Mouse (Mus musculus): Measurements from ENCODE around the gene Narfl. TPM values are rescaled to one million over a fixed set of nuclear protein-coding genes. Genes with fewer than 3 reads are reported as not detected.
A peak's percentile ranks its signal among the peaks of the same experiment; 100 is the strongest.

Narfl gene
- polyA plus RNA-seq, 1 experiment from 2014 or later: 25.7 TPM

- no peak overlapping the region for H3K4me2 ChIP-seq (replicated peaks)
Observed at GRCm38 (mm10) chr17:25769331-25769730, 4.2 kb upstream of the Narfl start.

DNA sequence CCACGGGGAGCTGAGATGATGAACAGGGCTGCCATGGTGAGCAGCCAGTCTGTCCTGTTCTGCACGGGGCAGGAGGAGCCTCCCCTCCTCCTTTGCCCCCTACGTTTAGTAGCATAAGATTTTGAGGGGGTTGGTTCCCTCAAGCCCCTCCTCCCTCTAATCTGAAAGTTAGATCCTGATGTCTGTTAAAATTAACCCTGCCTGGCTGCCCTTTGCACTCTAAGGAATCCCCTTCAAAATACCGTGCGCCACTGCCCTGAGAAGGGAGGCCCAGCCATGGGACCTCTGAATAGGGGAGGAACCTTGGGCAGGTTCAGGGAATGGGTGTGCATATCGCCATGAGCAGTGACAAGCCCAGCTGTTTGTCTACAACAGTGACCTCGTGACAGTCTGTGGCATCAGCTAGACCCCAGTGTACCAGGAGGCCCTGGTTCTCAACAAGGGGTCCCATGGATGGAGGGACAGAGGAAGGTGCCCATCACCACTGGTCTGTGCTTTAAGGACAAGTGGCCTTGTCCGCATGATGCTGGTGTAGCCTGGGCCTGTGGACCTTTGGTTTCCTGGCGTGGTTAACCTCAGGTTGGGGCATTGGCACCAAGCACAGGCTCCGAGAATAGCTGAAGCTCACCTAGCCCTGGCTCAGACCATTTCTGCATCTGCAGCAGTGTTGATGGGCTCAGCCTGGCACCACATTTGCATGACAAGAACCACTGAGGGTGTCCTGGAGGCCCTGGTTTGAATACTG is 1.9 kb downstream of the Narfl start:
- Histone ChIP-seq H3K27me3 (no peaks in the 10 kb centered on the region), H3K36me3 (peaks cover 34% of the 10 kb centered on the region), H3K27ac (no peak overlapping the region), H3K9me3 (no peaks in the 10 kb centered on the region), H3K4me1 (peaks cover 9% of the 10 kb centered on the region), H3K4me3 (no peak overlapping the region), H3K9ac (no peak overlapping the region), H3K4me2 (replicated peaks) (no peak overlapping the region)
- ATAC-seq (ENCODE audit: low FRiP score, low read depth): no peak
- 81% methylated on average over 10 of the region's 10 CpGs for WGBS

More at GRCm38 (mm10) chr17:25769331-25769730, 4.2 kb upstream of the Narfl start:
- WGBS: 33% methylated on average over 9 of the region's 9 CpGs
- Histone ChIP-seq H3K9me3 (no peaks in the 10 kb centered on the region), H3K4me3 (no peak overlapping the region), H3K4me1 (peaks cover 4% of the 10 kb centered on the region), H3K27ac (no peak overlapping the region), H3K36me3 (no peaks in the 10 kb centered on the region), H3K9ac (no peak overlapping the region), H3K27me3 (peaks cover 8% of the 10 kb centered on the region; the same call in 1 of the 2 replicates)
- ATAC-seq (ENCODE audit: low FRiP score, low read depth): no peak

DNA sequence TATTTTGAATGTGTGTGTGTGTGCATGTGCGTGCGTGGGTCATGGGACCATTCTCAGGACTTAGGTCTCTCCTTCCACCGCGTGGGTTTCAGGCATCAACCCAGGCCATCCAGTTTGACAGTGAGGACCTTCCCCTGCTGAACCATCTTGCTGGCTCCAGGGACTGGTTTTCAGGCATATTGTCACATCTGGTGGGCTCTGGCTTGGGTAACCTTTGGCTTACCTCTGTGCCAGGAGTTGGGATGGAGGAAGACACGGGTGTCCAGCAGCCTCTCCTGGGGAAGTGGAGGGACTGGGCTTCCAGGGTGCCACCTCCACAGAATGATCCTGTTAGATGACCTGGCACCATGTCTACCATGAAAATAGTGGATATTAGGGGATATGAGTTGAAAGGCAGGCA is 4.4 kb downstream of the Narfl start:
- H3K4me1 ChIP-seq: peaks cover 9% of the 10 kb centered on the region
- H3K4me3 ChIP-seq: no peak overlapping the region
- WGBS: 92% methylated on average over 5 of the region's 5 CpGs
- H3K4me2 ChIP-seq (replicated peaks): no peak overlapping the region
- no peaks in the 10 kb centered on the region for H3K9me3 ChIP-seq
- H3K27me3 ChIP-seq: no peaks in the 10 kb centered on the region
- no peak for ATAC-seq (ENCODE audit: low FRiP score, low read depth)
- no peak overlapping the region for H3K27ac ChIP-seq
- H3K36me3 ChIP-seq: peaks cover 58% of the 10 kb centered on the region
- no peak overlapping the region for H3K9ac ChIP-seq

DNA sequence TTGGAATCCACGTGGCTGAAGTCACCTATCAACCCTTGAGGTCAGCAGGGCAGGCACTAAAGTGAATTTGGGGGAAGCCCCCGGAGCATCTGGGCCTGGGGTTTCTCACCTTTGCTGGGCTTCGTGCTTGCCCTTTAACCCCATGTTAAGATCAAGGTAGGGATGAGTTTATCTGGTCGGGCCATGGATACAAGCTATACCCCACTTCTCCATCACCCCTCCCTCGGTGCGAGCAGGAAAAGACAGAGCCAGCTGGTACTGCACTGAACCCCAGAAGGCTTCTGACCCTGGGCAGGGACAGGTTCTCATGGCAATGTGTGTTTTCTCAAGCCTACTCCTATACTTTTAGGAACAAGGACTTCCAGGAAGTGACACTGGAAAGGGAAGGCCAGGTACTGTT is 7.8 kb downstream of the Narfl start:
- no peak overlapping the region for H3K4me2 ChIP-seq (replicated peaks)
- 74% methylated on average over 6 of the region's 6 CpGs for WGBS

GRCm38 (mm10) chr17:25783086-25783485 is 9.5 kb downstream of the Narfl start:
- no peak overlapping the region for H3K4me2 ChIP-seq (replicated peaks)
- no peak overlapping the region for H3K27ac ChIP-seq
- no peaks in the 10 kb centered on the region for H3K27me3 ChIP-seq
- no peak overlapping the region for H3K4me3 ChIP-seq
- H3K4me1 ChIP-seq: peaks cover 18% of the 10 kb centered on the region
- peaks cover 64% of the 10 kb centered on the region for H3K36me3 ChIP-seq
- no peak for ATAC-seq (ENCODE audit: low FRiP score, low read depth)
- H3K9ac ChIP-seq: peak overlapping the region; percentile 48
- 77% methylated on average over 7 of the region's 7 CpGs for WGBS
- no peaks in the 10 kb centered on the region for H3K9me3 ChIP-seq

More for the DNA sequence above, 7.8 kb downstream of the Narfl start:
- Histone ChIP-seq H3K27ac (no peak overlapping the region), H3K36me3 (peaks cover 70% of the 10 kb centered on the region), H3K4me3 (no peak overlapping the region), H3K9ac (no peak overlapping the region), H3K27me3 (no peaks in the 10 kb centered on the region), H3K4me1 (peaks cover 18% of the 10 kb centered on the region), H3K9me3 (no peaks in the 10 kb centered on the region)
- ATAC-seq (ENCODE audit: low FRiP score, low read depth): no peak

- Histone ChIP-seq H3K9ac (peak overlapping the region; percentile 90), H3K27me3 (no peaks in the 10 kb centered on the region), H3K27ac (no peak overlapping the region), H3K4me1 (peaks cover 18% of the 10 kb centered on the region), H3K9me3 (no peaks in the 10 kb centered on the region), H3K36me3 (peaks cover 64% of the 10 kb centered on the region), H3K4me3 (peak overlapping the region; percentile 73), H3K4me2 (replicated peaks) (peak overlapping the region; percentile 86)
- no peak for ATAC-seq (ENCODE audit: low FRiP score, low read depth)
- WGBS: 79% methylated on average over 15 of the region's 15 CpGs
Observed at GRCm38 (mm10) chr17:25783861-25784574, 10.4 kb downstream of the Narfl start.

DNA sequence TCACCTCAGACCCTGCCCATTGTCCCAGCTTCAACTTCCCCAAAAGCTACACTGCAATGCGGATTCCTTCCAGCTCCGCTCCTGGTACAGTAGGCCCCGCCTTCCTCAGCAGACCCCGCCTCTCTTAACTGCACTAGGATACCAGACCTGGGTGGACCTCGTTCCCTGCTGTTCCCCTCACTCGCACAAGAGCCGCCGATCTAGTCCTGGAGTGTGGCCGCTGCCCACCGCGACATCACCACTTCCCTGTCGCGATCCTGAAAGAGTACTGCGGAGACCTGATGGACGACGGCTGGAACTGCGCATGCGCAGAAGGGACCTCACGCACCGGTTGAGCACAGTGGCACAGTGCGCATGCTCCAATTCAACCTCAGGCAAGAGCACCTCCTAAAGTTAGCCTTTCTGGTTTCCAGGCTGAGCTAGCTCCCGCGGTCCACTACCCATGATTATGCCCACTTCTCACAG is 11.7 kb downstream of the Narfl start, which contains the start of gene Haghl:
Haghl (minus strand) TSS at position 393 of the 465 bp plus-strand sequence.
- peak; percentile 86 for ATAC-seq (ENCODE audit: low FRiP score, low read depth)
- peak within 1 kb of the TSS; percentile 73 for H3K4me3 ChIP-seq
- under 1% methylated on average over 23 of the region's 23 CpGs for WGBS
- H3K27ac ChIP-seq: peak within 1 kb of the TSS; percentile 92
- H3K4me2 ChIP-seq (replicated peaks): peak within 1 kb of the TSS; percentile 86
- no peaks in the 10 kb centered on the region for H3K9me3 ChIP-seq
- H3K36me3 ChIP-seq: peaks cover 62% of the 10 kb centered on the region
- peaks cover 18% of the 10 kb centered on the region for H3K4me1 ChIP-seq
- no peaks in the 10 kb centered on the region for H3K27me3 ChIP-seq
- peak within 1 kb of the TSS; percentile 90 for H3K9ac ChIP-seq

DNA sequence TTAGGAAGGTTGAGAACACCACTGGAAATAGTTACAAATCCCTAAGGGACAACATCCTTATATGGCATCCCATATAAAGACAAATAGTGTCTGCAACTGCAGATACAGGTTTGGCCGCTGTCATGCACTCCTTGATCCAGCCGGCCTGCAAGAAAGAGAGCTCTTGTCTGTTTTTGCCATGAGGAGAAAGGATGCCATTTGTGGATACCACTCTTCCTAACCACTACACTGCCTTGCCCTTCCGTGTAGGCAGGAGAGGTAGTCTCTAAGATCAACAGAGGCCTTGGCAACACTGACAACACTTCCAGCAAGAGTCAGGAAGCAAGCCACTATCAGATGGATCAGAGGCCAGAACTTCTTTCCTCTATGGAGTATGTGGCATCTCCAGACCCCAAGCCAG is 12.7 kb downstream of the Narfl start, which contains the start of gene Ccdc78:
Ccdc78 (plus strand) TSS at position 301 of the 400 bp plus-strand sequence.
- Histone ChIP-seq H3K9me3 (no peaks in the 10 kb centered on the region), H3K9ac (peak within 1 kb of the TSS; percentile 90), H3K4me2 (replicated peaks) (peak within 1 kb of the TSS; percentile 86), H3K4me3 (peak within 1 kb of the TSS; percentile 73), H3K27me3 (no peaks in the 10 kb centered on the region), H3K27ac (peak within 1 kb of the TSS; percentile 92), H3K4me1 (peaks cover 27% of the 10 kb centered on the region), H3K36me3 (peaks cover 52% of the 10 kb centered on the region)
- WGBS: 76% methylated on average over 3 of the region's 3 CpGs
- no peak for ATAC-seq (ENCODE audit: low FRiP score, low read depth)

- WGBS: 90% methylated on average over 9 of the region's 9 CpGs
- H3K9me3 ChIP-seq: no peaks in the 10 kb centered on the region
- H3K27me3 ChIP-seq: no peaks in the 10 kb centered on the region
- no peak overlapping the region for H3K4me2 ChIP-seq (replicated peaks)
- H3K9ac ChIP-seq: no peak overlapping the region
- ATAC-seq (ENCODE audit: low FRiP score, low read depth): no peak
- peaks cover 33% of the 10 kb centered on the region for H3K4me1 ChIP-seq
- H3K27ac ChIP-seq: no peak overlapping the region
- H3K36me3 ChIP-seq: peaks cover 46% of the 10 kb centered on the region
- H3K4me3 ChIP-seq: no peak overlapping the region
Observed at GRCm38 (mm10) chr17:25786781-25787504, 13.4 kb downstream of the Narfl start.

GRCm38 (mm10) chr17:25791320-25791842 is 17.8 kb downstream of the Narfl start:
- H3K9ac ChIP-seq: peak overlapping the region; percentile 81
- peak overlapping the region; percentile 91; the same call in 1 of the 2 replicates for H3K27ac ChIP-seq
- ATAC-seq (ENCODE audit: low FRiP score, low read depth): 0 out of 2 replicates have a peak, but pooled peaks have one; percentile 2
- H3K36me3 ChIP-seq: peaks cover 23% of the 10 kb centered on the region
- H3K4me1 ChIP-seq: peaks cover 47% of the 10 kb centered on the region
- H3K9me3 ChIP-seq: no peaks in the 10 kb centered on the region
- whole genome bisulfite sequencing: 27% methylated on average over 19 of the region's 19 CpGs
- H3K4me2 ChIP-seq (replicated peaks): peak overlapping the region; percentile 92
- no peaks in the 10 kb centered on the region for H3K27me3 ChIP-seq
- peak overlapping the region; percentile 87 for H3K4me3 ChIP-seq

DNA sequence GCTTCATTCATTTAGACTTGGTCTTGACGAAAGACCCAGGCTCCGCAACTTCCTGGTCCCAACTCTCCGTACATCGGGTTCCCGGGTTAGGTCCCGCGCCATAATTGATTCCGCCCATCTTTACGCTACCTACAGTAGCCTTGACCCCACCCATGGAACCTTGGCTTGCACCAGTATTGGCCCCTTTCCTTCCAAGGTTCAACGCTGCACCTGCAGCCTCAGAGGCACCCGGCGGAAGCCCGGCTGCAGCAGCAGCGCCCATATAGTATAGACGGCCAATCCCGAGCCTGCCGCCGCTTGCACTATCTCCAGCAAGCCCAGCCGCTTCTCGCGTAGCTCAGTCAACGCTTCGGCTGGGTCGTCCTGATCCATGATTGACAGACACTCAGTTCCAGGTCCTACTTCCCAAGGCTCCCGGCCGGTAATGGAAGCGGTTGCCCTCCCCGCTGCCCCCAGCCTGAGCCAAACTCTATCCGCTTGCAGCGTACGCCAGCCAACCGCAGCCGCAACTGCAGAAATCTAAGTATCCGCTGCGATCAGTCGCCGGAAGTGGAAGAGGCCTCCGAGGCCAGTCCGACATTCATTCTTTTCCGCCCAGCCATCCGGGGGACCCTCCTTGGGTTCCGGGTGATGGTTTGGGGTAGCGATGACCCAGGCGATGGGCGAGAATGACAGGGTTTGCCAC is 18.4 kb downstream of the Narfl start:
- no peaks in the 10 kb centered on the region for H3K27me3 ChIP-seq
- peak overlapping the region; percentile 91 for H3K27ac ChIP-seq
- peak overlapping the region; percentile 92 for H3K4me2 ChIP-seq (replicated peaks)
- H3K4me3 ChIP-seq: peak overlapping the region; percentile 87
- peaks cover 23% of the 10 kb centered on the region for H3K36me3 ChIP-seq
- H3K4me1 ChIP-seq: peaks cover 48% of the 10 kb centered on the region
- peak; percentile 57 for ATAC-seq (ENCODE audit: low FRiP score, low read depth)
- no peaks in the 10 kb centered on the region for H3K9me3 ChIP-seq
- peak overlapping the region; percentile 81 for H3K9ac ChIP-seq
- WGBS: under 1% methylated on average over 45 of the region's 45 CpGs
